Mouse (Mus musculus) cerebellum, postnatal 10 days (tissue): Measurements from ENCODE around the gene Trir.

Experiments
- DNase-seq, 2 experiments: peaks; one replicate each; pipeline ENCODE4 v3.0.0; 2021; ENCODE audit warnings: mixed read lengths in 2 of 2

The Trir gene

DNA sequence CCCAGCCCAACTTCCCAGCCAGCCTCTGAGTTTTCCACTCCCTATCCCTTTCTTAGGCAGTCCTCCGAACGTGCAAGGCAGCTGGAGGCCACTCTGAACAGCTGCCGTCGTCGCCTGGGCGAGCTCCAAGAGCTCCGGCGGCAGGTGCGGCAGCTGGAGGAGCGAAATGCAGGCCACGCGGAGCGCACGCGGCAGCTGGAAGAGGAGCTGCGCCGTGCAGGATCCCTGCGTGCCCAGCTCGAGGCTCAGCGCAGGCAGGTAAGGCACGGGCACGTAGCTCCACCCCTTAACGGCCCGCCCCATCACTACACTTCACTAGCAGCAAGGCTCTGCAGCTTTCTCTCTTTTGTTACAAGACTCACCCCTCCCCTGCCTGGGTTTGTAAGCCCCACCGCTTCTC lies 30.9 kb upstream of the Trir start:
- no peak for DNase-seq

DNA sequence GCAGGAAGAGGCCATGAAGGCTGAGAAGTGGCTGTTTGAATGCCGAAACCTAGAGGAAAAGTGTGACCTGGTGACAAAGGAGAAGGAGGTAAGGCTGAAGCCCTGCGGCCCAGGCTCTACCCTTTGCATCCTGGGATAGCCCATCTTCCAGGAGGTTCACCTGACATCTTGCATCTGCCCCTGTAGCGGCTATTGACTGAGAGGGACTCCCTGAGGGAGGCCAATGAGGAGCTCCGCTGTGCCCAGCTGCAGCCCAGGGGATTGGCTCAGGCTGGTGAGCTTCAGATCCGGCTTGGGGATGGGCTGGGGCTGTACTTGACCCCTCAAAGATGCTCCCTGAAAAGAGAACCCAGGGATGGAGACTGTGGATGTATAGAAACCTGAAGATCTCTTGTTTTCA lies 29.6 kb upstream of the Trir start:
- DNase-seq: no peak

DNA sequence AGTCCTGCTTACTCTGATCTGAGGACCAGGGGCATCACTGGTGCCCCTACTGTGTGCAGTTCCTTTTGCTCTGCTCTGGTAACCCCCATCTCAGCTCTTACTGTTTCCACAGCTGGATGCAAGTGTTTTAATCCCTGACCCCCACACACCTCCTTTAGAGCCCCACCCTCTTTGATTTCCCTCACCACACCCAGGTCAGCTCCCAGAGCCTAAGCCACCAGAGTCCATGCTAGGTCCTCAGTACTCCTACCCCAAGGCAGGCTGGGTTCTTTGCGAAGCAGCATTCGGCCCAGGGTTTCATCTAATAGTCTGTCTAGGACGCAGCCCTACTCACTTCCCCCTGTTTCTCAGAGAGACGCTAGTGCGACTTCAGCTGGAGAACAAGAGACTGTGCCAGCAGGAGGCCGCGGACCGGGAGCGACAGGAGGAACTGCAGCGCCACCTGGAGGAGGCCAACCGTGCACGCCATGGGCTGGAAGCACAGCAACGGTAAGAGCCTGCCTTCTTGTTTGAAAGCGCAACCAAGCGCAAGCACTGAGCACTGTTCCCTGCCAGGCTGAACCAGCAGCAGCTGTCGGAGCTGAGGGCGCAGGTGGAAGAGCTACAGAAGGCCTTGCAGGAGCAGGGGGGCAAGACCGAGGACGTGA lies 28.9 kb upstream of the Trir start:
- DNase-seq: peak; percentile 97 to 99

DNA sequence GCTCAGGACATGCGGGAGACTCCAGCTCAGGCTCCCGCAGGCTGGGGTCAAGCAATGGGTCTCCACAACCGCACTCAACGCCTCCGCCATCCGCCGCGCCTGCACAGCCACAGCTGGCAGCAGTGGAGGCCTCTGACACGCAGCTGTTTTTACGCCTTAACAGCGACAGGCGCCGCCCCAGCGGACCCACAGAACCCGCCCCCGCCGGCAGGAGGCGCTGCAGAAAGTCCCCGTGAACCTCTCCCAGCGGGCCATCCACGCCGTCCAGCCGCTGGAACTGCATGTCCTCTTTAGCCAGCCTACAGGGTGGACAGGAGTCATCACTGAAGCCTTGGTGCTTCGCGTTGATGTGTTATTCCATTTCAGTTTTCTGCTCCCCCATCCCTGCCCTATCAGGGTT lies 18.9 kb upstream of the Trir start:
- DNase-seq: peak; percentile 32 to 39

DNA sequence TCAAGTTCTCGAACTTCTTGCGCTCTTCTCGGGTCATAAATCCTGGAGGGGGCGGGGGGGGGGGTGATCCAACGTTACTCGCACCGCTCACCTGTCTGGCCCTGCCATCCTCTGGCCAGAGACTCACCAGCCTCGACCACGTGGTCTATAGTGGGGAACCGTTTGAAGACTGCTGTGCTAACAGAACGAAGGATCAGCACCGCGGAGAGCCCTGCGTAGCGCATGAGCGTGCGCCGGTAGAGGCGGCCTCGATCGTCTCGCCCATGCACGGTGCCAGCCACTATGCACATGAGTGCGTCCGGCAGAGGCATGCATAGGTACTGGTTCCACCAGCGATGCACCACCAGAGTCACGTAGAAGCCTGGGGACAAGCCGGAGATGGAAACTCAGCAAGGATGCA lies 15.4 kb upstream of the Trir start:
- DNase-seq: no peak

DNA sequence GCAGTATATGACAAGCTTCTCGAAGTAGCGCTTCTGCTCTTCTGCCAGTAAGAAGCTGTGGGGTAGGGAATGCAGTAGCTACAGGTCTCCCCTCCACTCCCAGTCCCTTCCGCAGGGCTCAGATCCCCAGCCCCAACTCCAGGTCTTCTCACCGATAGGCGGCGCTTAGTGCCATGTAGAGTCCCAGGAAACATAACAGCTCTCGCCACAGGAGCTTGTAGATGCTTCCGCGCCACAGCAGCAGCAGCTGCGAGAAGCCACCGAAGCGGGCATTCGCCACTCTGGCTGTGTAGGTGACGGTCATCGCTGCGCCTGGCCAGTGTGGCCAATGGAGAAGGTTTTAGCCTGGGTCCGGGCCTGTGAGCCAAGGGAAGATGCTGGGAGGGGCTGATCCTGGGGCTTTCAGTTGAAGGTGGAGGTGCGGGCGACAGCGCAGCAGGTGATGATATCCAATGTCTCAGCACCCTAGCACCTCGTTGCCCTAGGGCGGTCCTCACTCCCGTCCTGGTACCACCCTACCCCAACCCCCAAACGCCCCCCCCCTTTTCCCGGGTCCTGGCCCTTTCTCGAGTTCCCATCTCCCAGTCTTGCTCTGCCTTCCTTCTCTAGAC lies 13.3 kb upstream of the Trir start:
- peak; percentile 78 to 79 for DNase-seq

DNA sequence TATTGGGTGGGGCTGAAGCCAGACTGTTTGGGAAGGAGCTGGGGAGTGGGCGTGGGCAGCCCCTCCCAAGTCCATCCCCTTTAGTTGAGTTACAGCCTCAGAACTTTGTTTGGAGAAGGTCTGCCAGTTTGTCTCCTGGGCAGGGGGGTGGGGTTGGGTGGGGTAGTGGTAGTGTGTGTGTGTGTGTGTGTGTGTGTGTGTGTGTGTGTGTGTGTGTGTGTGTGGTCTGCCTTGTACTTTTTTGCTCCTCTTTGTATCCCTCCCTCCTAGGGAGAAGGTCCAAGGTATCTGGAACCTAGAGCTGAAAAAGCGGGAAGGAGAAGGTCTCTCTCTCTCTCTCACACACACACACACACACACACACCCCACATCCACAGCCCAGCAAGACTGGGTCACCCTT lies 12.2 kb upstream of the Trir start, which contains the start of gene Best2:
TSS of gene Best2 (minus strand) at position 101 of the 400 bp plus-strand sequence.
- DNase-seq: no peak

DNA sequence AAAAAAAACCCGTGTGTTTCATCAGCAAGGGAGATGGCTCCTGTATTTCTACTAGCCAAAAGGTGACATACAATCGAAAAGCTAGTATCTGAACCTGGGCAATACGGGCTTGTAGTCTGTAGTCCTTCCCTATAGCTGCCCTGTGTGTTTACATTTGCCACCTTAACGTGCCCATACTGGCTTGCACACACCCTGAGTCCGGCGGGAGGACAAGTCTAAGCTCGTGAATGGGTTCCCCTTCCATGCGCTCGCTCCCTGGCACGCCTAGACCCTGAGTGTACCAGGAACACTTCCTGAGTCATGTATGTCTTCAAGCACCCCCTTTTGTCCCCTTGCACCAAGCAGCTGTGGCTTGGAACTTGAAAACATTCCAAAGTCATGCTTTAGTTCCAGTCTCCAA lies 9.9 kb upstream of the Trir start:
- no peak for DNase-seq

DNA sequence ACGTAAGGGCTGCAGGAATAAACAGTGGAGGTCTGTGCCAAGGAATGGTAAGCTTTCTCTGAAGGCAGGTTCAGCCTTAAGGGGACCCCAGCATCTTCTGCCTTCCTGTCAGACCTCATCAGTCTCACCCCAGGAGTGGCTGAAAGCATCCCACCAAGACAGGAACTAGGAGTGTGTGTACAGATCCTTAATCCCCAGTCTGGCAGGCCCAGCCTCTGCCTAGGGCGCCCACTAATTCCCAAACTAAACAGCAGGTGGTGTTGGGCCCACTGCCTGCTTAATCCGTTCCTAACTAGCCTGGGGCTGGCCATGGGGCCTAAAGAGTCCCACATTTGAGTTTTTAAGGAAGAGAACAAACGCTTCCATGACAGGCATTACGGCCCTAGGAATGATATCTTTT lies 9.4 kb upstream of the Trir start:
- no peak for DNase-seq

DNA sequence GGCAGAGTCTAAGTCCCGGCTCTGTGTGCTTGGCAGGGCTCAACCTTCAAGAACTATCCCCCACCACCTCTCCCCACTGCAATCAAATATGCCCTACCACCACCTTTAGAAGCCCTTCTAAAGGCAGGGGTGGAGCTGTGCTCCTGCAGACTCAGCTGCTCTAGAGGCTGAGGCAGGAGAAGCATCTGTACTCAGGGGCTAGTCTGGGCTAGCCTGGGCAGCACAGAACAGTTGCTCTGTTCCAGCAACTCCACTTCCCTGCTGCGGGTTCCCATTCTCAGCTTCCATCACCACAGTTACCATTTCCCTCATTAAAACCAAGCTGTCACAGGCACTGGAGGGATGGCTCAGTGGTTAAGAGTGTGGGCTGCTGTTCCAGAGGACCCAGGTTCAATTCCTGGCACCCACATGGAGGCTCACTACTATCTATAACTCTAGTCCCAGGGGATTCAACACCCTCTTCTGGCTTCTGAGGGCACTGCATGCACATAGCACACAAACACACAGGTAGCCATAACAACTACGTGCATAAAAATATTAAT lies 5.0 kb upstream of the Trir start:
- DNase-seq: no peak

DNA sequence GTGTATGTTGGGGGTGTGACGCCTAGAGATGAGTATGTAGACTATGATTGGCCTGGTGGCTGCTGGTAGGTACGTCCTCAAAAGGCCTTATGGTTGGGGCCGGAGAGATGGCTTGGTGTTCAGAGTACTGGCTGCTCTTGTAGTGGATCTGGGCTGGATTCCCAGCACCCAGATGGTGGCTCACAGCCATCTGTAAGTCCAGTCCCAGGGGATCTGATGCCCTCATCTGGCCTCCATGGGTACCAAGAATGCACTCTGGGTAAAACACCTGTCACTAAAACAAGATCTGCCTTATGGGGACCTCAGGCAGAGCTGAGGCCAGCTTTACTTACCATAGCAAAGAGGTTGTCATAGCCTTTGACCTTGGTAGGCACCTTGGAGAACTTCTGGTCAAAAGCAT lies 2.8 kb upstream of the Trir start:
- peak in 1 of 2 experiments; percentile 28 for DNase-seq

DNA sequence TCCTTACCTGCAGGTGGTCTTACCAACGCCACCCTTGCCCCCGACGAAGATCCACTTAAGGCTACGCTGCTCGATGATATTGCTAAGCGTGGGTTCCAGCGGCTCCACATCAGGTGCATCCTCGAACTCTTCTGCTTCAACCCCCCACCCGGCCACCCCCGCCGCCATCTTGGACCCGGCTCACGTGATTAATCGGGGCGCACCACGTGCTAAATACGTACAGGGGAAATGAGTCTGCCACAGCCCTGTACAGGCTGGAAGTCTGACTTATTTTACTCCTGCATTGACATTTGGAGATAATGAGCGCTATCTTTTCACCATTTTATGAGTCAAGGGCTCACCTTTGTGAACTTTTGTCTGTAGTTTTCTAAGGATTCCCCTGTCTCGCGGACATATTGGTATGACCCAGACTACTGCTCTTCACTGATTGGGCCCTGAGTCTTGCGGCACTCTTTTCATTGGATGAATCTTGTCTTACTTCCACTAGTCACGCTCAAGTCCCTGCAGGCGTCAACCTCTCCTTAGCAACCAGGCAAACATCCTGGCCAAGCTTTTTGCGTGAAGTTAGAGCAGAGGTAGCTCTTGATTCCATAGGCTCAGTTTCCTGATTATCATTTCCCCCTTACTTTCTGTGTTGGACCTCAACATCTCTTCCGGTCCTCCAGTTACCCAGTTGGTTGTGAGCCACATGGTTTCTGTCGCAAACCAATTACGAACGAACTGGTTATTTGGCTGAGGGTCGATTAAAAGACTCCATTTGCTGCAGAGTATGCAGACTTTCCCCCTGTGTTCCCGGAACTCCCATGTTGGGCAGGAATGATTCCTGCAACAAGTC lies 1.3 kb upstream of the Trir start, which contains the start of gene Asna1:
TSS of gene Asna1 (minus strand) at position 184 of the 835 bp plus-strand sequence.
- DNase-seq: peak; percentile 89 to 91

DNA sequence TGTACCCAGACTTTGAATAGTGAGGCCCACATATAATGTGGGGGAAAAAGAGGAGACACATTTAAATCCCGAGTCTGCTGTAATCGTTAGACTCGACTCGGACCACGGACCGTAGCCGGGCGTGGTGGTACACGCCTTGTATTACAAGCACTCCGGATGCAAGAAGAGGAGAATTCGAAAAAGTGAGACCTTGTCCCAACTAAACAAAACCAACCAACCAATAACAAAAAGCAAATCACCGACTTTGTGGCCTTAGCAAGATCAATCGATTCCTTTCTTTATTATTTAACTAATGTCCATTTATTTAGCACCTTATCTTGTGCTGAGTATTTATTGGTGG lies 863 bp downstream of the Trir start:
- no peak for DNase-seq

DNA sequence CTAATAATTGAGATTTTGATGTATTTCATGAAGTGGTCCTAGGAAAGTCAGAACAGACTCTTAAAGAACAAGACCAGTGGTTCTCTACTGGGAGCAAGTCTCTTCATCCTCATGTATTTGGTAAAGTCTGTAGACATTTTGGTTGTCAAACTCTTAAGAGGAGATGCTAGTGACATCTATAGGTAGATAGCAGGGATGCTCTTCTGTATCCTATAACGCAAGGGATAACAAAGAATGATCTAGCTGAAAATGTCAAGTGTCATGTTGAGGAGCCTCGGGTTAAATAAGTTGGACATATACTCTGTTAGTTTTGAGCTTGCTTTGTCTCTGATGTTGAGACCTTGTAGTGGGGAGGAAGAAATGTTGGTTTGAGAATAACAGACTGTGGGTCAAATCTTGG lies 1.3 kb downstream of the Trir start:
- DNase-seq: no peak

DNA sequence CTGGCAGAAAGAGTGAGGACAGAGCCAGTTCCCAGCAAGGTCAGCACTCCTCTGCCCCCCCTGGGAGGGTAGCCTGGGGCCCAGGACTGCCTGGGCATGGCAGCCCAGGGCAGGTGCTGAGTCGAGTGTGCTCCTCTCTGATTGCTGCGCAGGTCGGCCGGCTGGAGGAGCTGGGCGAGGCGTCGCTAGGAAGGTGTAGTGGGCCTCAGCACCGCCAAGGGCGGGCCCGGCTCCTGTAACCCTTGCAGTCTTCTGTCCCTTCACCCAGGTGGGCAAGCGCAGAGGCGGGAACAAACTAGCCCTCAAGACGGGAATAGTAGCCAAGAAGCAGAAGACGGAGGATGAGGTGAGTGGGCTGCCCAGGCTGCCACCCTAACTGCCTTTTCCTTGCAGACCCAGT lies 2.6 kb downstream of the Trir start:
- DNase-seq: no peak

DNA sequence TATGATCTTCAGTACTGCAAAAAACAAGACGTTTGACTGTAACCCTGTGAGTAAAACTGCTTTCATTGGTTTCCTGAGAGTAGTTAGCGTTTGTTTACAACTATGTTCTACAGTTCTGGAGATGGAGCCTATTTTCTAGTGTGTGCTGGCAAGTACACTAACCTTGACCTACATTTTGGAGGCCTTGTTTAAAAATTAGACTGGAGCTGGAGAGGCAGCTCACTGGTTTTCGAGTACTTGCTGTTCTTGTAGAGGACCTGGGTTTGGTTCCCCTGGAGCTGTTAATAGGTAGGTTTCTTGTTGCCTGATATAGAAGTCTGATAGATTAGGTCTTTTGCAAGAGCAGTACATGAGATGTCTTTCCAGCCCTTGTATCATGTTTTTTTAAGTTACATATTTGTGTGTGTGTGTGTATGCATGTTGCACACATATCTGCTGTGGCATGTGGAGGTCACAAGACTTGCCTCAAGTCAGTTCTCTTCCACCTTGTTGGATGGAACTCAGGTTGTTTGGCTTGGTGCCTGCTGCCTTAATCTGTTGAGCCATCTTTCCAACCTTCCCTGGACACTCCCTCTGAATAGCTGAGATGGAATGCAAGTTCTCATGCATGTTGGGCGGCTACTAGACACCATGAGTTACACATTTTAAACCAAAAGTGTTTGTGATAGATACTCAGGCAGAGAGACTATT lies 6.1 kb downstream of the Trir start:
- no peak for DNase-seq

DNA sequence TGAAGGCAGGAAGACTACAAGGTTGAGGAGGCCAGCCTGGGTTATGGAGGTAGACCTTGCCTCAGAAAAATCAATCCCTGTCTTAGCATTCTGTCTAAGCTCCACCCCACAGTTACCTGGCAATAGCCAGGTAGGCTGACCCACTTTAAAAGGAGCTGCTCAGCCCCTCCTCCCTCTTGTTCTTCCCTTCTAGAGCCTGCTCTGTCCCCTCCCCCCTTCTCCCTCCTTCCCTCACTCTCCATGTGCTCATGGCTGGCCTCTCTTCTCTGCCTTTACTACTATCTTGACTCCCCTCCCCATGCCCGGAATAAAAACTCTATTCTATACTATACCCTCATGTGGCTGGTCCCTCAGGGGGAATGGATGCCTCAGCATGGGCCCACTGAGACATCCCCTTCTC lies 7.2 kb downstream of the Trir start:
- DNase-seq: no peak

DNA sequence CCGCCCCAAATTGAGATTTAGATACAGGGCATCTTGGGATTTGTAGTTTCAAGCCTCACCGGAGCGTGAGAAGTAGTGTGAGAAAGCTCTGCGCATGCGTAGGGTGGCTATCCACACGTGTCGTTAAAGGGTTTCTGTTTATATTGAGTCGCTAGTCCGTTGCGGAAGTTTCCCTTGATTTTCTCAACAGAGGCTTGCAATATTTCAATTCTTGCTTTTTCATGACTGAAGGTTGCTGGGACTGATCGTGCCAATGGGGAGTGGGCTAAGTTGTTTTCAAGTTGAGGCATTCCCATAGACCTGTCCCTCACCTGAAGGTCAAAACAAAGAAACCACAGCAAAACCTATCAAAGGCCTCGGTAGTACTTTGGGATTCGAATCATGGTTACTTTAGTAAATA lies 8.1 kb downstream of the Trir start:
- peak; percentile 83 for DNase-seq

DNA sequence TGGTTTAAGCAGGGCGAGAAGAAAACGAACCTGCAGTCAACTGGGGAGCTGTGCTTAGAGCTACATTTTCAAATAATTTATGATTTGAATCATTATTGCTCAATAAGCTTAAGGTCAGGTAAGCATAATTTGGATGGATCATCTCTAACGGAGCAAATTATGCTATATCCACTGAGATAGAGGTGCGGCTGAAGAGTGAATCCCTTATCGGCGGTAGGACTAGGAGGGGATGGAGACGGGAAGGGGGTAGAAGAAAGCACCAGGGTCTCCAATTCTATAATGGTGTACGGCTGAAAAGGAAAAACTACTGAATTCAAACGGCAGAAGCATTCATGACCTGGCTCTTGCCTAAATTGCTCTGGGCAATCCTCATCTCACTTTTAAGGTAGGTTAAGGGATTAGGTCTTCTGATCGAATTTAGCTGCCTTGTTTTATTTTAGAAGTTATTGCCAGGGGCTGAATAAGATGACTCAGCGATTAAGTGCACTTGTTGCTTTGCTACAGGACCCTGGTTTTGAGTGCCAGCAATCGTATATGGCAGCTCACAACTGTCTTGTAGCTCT lies 8.6 kb downstream of the Trir start:
- DNase-seq: peak in 1 of 2 experiments; percentile 26

DNA sequence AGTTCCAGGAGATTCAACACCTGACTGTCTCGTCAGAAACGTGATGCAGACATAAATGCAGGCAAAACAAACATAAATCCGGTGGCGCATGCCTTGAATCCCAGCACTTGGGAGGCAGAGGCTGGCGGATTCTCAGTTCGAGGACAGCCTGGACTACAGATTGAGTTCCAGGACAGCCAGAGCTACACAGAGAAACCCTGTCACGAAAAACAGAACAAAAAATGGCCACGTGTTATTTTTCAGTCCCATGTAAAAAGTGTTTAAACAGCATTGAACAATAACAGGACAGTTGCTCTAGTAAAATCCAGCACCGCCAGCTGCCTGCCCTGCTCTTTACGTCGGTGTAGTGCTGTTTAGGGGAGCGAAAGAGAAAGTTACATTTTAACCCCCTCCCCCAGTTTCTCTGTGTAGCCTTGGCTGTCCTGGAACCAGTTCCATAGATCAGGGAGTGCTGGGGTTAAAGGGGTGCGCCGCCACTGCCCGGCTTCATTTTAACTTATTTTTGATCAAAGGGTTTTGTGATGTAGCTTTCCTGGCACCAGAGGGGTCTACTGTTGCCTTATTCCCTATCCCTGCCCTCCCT lies 9.2 kb downstream of the Trir start:
- peak in 1 of 2 experiments; percentile 40 for DNase-seq

DNA sequence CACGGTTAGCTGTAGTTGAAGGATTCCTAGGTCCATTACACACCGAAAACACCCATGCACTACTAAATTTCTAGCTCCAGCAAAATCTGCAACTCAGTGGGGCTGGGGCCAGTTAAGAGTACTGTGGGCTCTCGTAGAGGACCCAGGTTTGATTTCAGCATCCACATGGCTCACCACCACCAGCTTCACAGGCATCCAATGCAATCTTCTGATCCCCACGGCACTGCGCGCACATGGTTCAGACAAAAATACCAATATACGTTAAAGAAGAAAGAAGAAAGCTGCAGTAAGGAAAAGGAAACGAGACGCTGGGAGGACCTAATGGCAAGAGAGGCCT lies 9.7 kb downstream of the Trir start:
- no peak for DNase-seq

DNA sequence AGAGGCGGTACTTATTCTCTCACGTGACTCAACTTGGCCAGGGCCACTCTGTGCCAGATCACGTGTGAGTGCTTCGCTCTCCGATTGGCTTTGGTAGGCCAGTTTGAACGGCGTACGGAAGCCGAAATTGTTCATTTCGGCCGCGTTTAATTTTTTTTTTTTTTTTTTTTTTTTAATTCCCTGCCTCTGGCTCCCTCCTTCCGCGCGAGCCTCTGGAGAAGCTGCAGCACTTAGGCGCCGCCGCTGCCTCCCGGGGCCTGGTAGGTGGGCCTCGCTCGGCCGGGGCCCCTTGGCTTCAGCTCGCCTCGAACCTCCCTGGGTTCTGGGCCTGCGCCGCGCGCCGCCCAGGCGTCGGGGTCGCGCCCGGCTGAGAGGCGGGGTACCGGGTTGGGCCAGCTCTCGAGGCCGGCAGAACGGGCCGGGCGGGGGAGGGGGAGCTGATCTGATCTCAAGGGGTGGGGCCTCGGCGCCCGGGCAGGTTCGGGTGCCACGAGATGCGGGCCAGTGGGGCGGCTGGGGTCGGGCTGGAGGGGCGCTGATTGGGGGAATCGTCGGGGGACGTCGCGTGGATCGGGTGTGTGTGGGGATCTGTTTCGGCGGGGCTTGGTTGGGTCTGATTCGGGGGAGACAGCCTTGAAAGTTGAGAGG lies 10.2 kb downstream of the Trir start, which contains the start of gene Tnpo2:
TSS of gene Tnpo2 (plus strand) at position 198 of the 648 bp plus-strand sequence.
- DNase-seq: peak; percentile 95 to 96
